Mouse (Mus musculus) cerebellum, adult 18-20 months (tissue): ENCODE results near the gene Irf2.

Source experiments
- DNase-seq, 2 experiments: peaks; one replicate each; pipeline ENCODE4 v3.0.0; 2021

Gene Irf2

GRCm38 (mm10) chr8:46758676-46759075, 19.1 kb downstream of the Irf2 start:
- DNase-seq, result no peak

GRCm38 (mm10) chr8:46759562-46759961, 20.0 kb downstream of the Irf2 start:
- no peak for DNase-seq

- DNase-seq, result no peak
Measured at GRCm38 (mm10) chr8:46760701-46761100, 21.2 kb downstream of the Irf2 start.

- no peak for DNase-seq
Measured at GRCm38 (mm10) chr8:46761454-46761853, 21.9 kb downstream of the Irf2 start.

- DNase-seq, result no peak
Measured at GRCm38 (mm10) chr8:46769408-46770180, 30.1 kb downstream of the Irf2 start.

GRCm38 (mm10) chr8:46770905-46771516, 31.5 kb downstream of the Irf2 start:
- DNase-seq, result no peak

GRCm38 (mm10) chr8:46772801-46773200, 33.3 kb downstream of the Irf2 start:
- no peak for DNase-seq

- DNase-seq, result no peak
Measured at GRCm38 (mm10) chr8:46777760-46778460, 38.4 kb downstream of the Irf2 start.

GRCm38 (mm10) chr8:46781067-46781657, 41.6 kb downstream of the Irf2 start:
- DNase-seq, result no peak

GRCm38 (mm10) chr8:46782254-46782653, 42.7 kb downstream of the Irf2 start:
- no peak for DNase-seq

GRCm38 (mm10) chr8:46785070-46785469, 45.5 kb downstream of the Irf2 start:
- no peak for DNase-seq

GRCm38 (mm10) chr8:46785926-46786325, 46.4 kb downstream of the Irf2 start:
- no peak for DNase-seq

- no peak for DNase-seq
Measured at GRCm38 (mm10) chr8:46789091-46789881, 49.8 kb downstream of the Irf2 start.

GRCm38 (mm10) chr8:46791664-46792371, 52.3 kb downstream of the Irf2 start:
- DNase-seq, result no peak

- DNase-seq, result no peak
Measured at GRCm38 (mm10) chr8:46792653-46793052, 53.1 kb downstream of the Irf2 start.

- no peak for DNase-seq
Measured at GRCm38 (mm10) chr8:46793248-46793647, 53.7 kb downstream of the Irf2 start.

- no peak for DNase-seq
Measured at GRCm38 (mm10) chr8:46794317-46794716, 54.8 kb downstream of the Irf2 start.

- no peak for DNase-seq
Measured at GRCm38 (mm10) chr8:46799212-46799611, 59.7 kb downstream of the Irf2 start.

GRCm38 (mm10) chr8:46799706-46800105, 60.2 kb downstream of the Irf2 start:
- DNase-seq, result no peak

- DNase-seq, result no peak
Measured at GRCm38 (mm10) chr8:46801153-46801684, 61.7 kb downstream of the Irf2 start.

- no peak for DNase-seq
Measured at GRCm38 (mm10) chr8:46802009-46802408, 62.5 kb downstream of the Irf2 start.

- no peak for DNase-seq
Measured at GRCm38 (mm10) chr8:46804721-46805120, 65.2 kb downstream of the Irf2 start.
